Mouse (Mus musculus) kidney, embryonic 16.5 days (tissue): ENCODE measurements at regions not wholly inside any gene's neighbourhood (a gene's known extent, or its start where the extent isn't known, plus 50 kb on each side); places are given as distances from the start of the nearest gene placed in this dataset.

ENCODE experiments used
- ATAC-seq: fragments of 200-750 bp; cut with Nextera tagmentation; 2 replicates; pipeline ENCODE4 v1.8.0; 2017; ENCODE audit warnings: moderate TSS enrichment; ENCODE audit not compliant: low FRiP score, low TSS enrichment
- H3K27ac ChIP-seq: fragments of 300-500 bp; sonication (generic); 2 replicates; pipeline ENCODE4 v1.5.1; 2014; ENCODE audit warnings: low read length
- H3K27me3 ChIP-seq: fragments of 300-500 bp; sonication (generic); 2 replicates; pipeline ENCODE4 v1.6.1; 2014; ENCODE audit warnings: low read length, control low read depth, mixed read lengths; ENCODE audit not compliant: insufficient read depth
- H3K36me3 ChIP-seq: fragments of 300-500 bp; sonication (generic); 2 replicates; pipeline ENCODE4 v1.6.1; 2014; ENCODE audit warnings: low read length, control low read depth, mixed read lengths; ENCODE audit not compliant: insufficient read depth
- H3K4me1 ChIP-seq: fragments of 300-500 bp; sonication (generic); 2 replicates; pipeline ENCODE4 v1.6.1; 2014; ENCODE audit warnings: low read length, control low read depth, mixed read lengths; ENCODE audit not compliant: insufficient read depth
- H3K4me2 ChIP-seq: fragments of 300-500 bp; sonication (generic); replicated peaks from 2 replicates; pipeline ENCODE4 v1.6.1; 2014; ENCODE audit warnings: low read depth, low read length
- H3K4me3 ChIP-seq: fragments of 300-500 bp; sonication (generic); 2 replicates; pipeline ENCODE4 v1.5.1; 2014; ENCODE audit warnings: mild to moderate bottlenecking, low read length
- H3K9ac ChIP-seq: fragments of 300-500 bp; sonication (generic); replicated peaks from 2 replicates; pipeline ENCODE4 v1.6.1; 2014; ENCODE audit warnings: low read length
- H3K9me3 ChIP-seq: fragments of 300-500 bp; sonication (generic); 2 replicates; pipeline ENCODE4 v1.6.1; 2016; ENCODE audit warnings: low read length, control low read depth
- WGBS: fragments of 180-500 bp; shearing (Covaris S2); extraction: QIAGEN DNeasy Blood & Tissue Kit; methylation state at CpG from one replicate; pipeline ENCODE4 v1.1.7; 2014; 5-methylcytosine and 5-hydroxymethylcytosine counted together

- 79% methylated on average over 1 of the region's 1 CpGs for WGBS
- Histone ChIP-seq H3K4me1 (no peaks in the 10 kb centered on the region), H3K9me3 (no peaks in the 10 kb centered on the region), H3K4me2 (no peak overlapping the region), H3K27ac (no peak overlapping the region), H3K4me3 (no peak overlapping the region), H3K27me3 (no peaks in the 10 kb centered on the region), H3K36me3 (no peaks in the 10 kb centered on the region), H3K9ac (no peak overlapping the region)
- no peak for ATAC-seq
Observed at GRCm38 (mm10) chr9:33837666-33838380, 647.9 kb upstream of the Kirrel3 start.

GRCm38 (mm10) chr9:33849623-33850022 is 636.1 kb upstream of the Kirrel3 start:
- 84% methylated on average over 5 of the region's 5 CpGs for WGBS
- Histone ChIP-seq H3K4me1 (0 out of 2 replicates have a peak, but pooled peaks cover 3% of the 10 kb centered on the region), H3K36me3 (no peaks in the 10 kb centered on the region), H3K27me3 (no peaks in the 10 kb centered on the region), H3K9ac (no peak overlapping the region), H3K27ac (no peak overlapping the region), H3K4me3 (no peak overlapping the region), H3K9me3 (no peaks in the 10 kb centered on the region), H3K4me2 (no peak overlapping the region)
- no peak for ATAC-seq

GRCm38 (mm10) chr9:33850024-33850423 is 635.7 kb upstream of the Kirrel3 start:
- Histone ChIP-seq H3K36me3 (no peaks in the 10 kb centered on the region), H3K4me2 (no peak overlapping the region), H3K27ac (no peak overlapping the region), H3K27me3 (no peaks in the 10 kb centered on the region), H3K4me3 (no peak overlapping the region), H3K4me1 (0 out of 2 replicates have a peak, but pooled peaks cover 3% of the 10 kb centered on the region), H3K9me3 (no peaks in the 10 kb centered on the region), H3K9ac (no peak overlapping the region)
- WGBS = 85% methylated on average over 7 of the region's 7 CpGs
- ATAC-seq = no peak

- ATAC-seq = no peak
- H3K27ac ChIP-seq = no peak overlapping the region
Observed at GRCm38 (mm10) chr9:33850993-33851392, 634.7 kb upstream of the Kirrel3 start.

GRCm38 (mm10) chr9:33856169-33856568 is 629.5 kb upstream of the Kirrel3 start:
- H3K9ac ChIP-seq = no peak overlapping the region
- ATAC-seq = no peak
- no peaks in the 10 kb centered on the region for H3K36me3 ChIP-seq
- H3K4me1 ChIP-seq = 0 out of 2 replicates have a peak, but pooled peaks cover 7% of the 10 kb centered on the region
- H3K4me2 ChIP-seq = no peak overlapping the region
- H3K27me3 ChIP-seq = no peaks in the 10 kb centered on the region
- H3K27ac ChIP-seq = no peak overlapping the region
- H3K4me3 ChIP-seq = no peak overlapping the region
- 25% methylated on average over 2 of the region's 2 CpGs for WGBS
- no peaks in the 10 kb centered on the region for H3K9me3 ChIP-seq

More at GRCm38 (mm10) chr9:33850993-33851392, 634.7 kb upstream of the Kirrel3 start:
- Histone ChIP-seq H3K4me2 (no peak overlapping the region), H3K4me3 (no peak overlapping the region), H3K36me3 (no peaks in the 10 kb centered on the region), H3K4me1 (0 out of 2 replicates have a peak, but pooled peaks cover 3% of the 10 kb centered on the region), H3K9ac (no peak overlapping the region), H3K27me3 (no peaks in the 10 kb centered on the region), H3K9me3 (no peaks in the 10 kb centered on the region)

- peak; percentile 75; the same call in 1 of the 2 replicates for ATAC-seq
- Histone ChIP-seq H3K4me3 (no peak overlapping the region), H3K4me1 (0 out of 2 replicates have a peak, but pooled peaks cover 7% of the 10 kb centered on the region), H3K36me3 (no peaks in the 10 kb centered on the region), H3K27ac (no peak overlapping the region), H3K9ac (no peak overlapping the region), H3K9me3 (no peaks in the 10 kb centered on the region), H3K27me3 (no peaks in the 10 kb centered on the region), H3K4me2 (no peak overlapping the region)
- 35% methylated on average over 5 of the region's 5 CpGs for WGBS
Observed at GRCm38 (mm10) chr9:33858511-33858910, 627.2 kb upstream of the Kirrel3 start.

GRCm38 (mm10) chr9:33868666-33869065 is 617.0 kb upstream of the Kirrel3 start:
- Histone ChIP-seq H3K9me3 (no peaks in the 10 kb centered on the region), H3K4me3 (no peak overlapping the region), H3K36me3 (no peaks in the 10 kb centered on the region), H3K27ac (no peak overlapping the region), H3K4me2 (no peak overlapping the region), H3K9ac (no peak overlapping the region), H3K27me3 (no peaks in the 10 kb centered on the region), H3K4me1 (no peaks in the 10 kb centered on the region)
- no peak for ATAC-seq
- 79% methylated on average over 5 of the region's 5 CpGs for WGBS

GRCm38 (mm10) chr9:33887279-33887678 is 598.4 kb upstream of the Kirrel3 start:
- no peaks in the 10 kb centered on the region for H3K27me3 ChIP-seq
- 23% methylated on average over 2 of the region's 2 CpGs for WGBS
- no peak overlapping the region for H3K4me3 ChIP-seq
- H3K27ac ChIP-seq = no peak overlapping the region
- no peaks in the 10 kb centered on the region for H3K9me3 ChIP-seq
- peaks cover 5% of the 10 kb centered on the region; the same call in 1 of the 2 replicates for H3K4me1 ChIP-seq
- no peak overlapping the region for H3K4me2 ChIP-seq
- H3K9ac ChIP-seq = no peak overlapping the region
- H3K36me3 ChIP-seq = no peaks in the 10 kb centered on the region
- ATAC-seq = peak; percentile 86; the same call in 1 of the 2 replicates

- H3K9ac ChIP-seq = no peak overlapping the region
- H3K27ac ChIP-seq = no peak overlapping the region
- no peak for ATAC-seq
- no peak overlapping the region for H3K4me2 ChIP-seq
- no peaks in the 10 kb centered on the region for H3K36me3 ChIP-seq
- H3K9me3 ChIP-seq = no peaks in the 10 kb centered on the region
- H3K27me3 ChIP-seq = no peaks in the 10 kb centered on the region
- peaks cover 5% of the 10 kb centered on the region; the same call in 1 of the 2 replicates for H3K4me1 ChIP-seq
- no peak overlapping the region for H3K4me3 ChIP-seq
- WGBS = 28% methylated on average over 3 of the region's 3 CpGs
Observed at GRCm38 (mm10) chr9:33892001-33892400, 593.7 kb upstream of the Kirrel3 start.

- Histone ChIP-seq H3K4me2 (peak overlapping the region; percentile 23; the same call in 1 of the 2 replicates), H3K9me3 (no peaks in the 10 kb centered on the region), H3K27me3 (no peaks in the 10 kb centered on the region), H3K36me3 (no peaks in the 10 kb centered on the region), H3K9ac (no peak overlapping the region), H3K4me1 (peaks cover 13% of the 10 kb centered on the region), H3K27ac (no peak overlapping the region), H3K4me3 (no peak overlapping the region)
- peak; percentile 63; the same call in 1 of the 2 replicates for ATAC-seq
- WGBS = 38% methylated on average over 10 of the region's 10 CpGs
Observed at GRCm38 (mm10) chr9:33901313-33902076, 584.2 kb upstream of the Kirrel3 start.
